Mouse (Mus musculus) midbrain, embryonic 11.5 days (tissue): ENCODE results near the gene Nfkbil1. TPM values are rescaled to one million over a fixed set of nuclear protein-coding genes. Genes with fewer than 3 reads are reported as not detected.
A peak's percentile ranks its signal among the peaks of the same experiment; 100 is the strongest.

ENCODE experiments used
- ATAC-seq: fragments of 200-750 bp; cut with Nextera tagmentation; 2 replicates; pipeline ENCODE4 v1.8.0; 2017; ENCODE audit warnings: moderate TSS enrichment, moderate library complexity; ENCODE audit not compliant: low FRiP score
- DNase-seq: peaks from one replicate; pipeline ENCODE4 v3.0.0; 2015; ENCODE audit warnings: low spot score; ENCODE audit errors: missing footprints
- H3K27ac ChIP-seq: fragments of 300-500 bp; sonication (generic); 2 replicates; pipeline ENCODE4 v1.5.1; 2014; ENCODE audit warnings: low read depth, low read length
- H3K27me3 ChIP-seq: fragments of 300-500 bp; sonication (generic); 2 replicates; pipeline ENCODE4 v1.6.1; 2014; ENCODE audit warnings: mild to moderate bottlenecking, low read length, moderate library complexity, mixed read lengths; ENCODE audit not compliant: control insufficient read depth, insufficient read depth
- H3K36me3 ChIP-seq: fragments of 300-500 bp; sonication (generic); 2 replicates; pipeline ENCODE4 v1.6.1; 2014; ENCODE audit warnings: mild to moderate bottlenecking, low read length, moderate library complexity, mixed read lengths; ENCODE audit not compliant: control insufficient read depth, insufficient read depth
- H3K4me1 ChIP-seq: fragments of 300-500 bp; sonication (generic); 2 replicates; pipeline ENCODE4 v1.6.1; 2014; ENCODE audit warnings: low read length; ENCODE audit not compliant: control insufficient read depth, insufficient read depth
- H3K4me2 ChIP-seq: fragments of 300-500 bp; sonication (generic); 2 replicates; pipeline ENCODE4 v1.6.1; 2014; ENCODE audit warnings: mild to moderate bottlenecking, moderate library complexity
- H3K4me3 ChIP-seq: fragments of 300-500 bp; sonication (generic); 2 replicates; pipeline ENCODE4 v1.5.1; 2014; ENCODE audit warnings: low read depth, low read length
- H3K9ac ChIP-seq: fragments of 300-500 bp; sonication (generic); 2 replicates; pipeline ENCODE4 v1.6.1; 2014; ENCODE audit warnings: low read length
- H3K9me3 ChIP-seq: fragments of 300-500 bp; sonication (generic); 2 replicates; pipeline ENCODE4 v1.6.1; 2016; ENCODE audit warnings: low read length; ENCODE audit not compliant: control insufficient read depth
- WGBS: fragments of 180-500 bp; shearing (Covaris S2); extraction: QIAGEN DNeasy Blood & Tissue Kit; methylation state at CpG from one replicate; pipeline ENCODE4 v1.1.7; 2014; 5-methylcytosine and 5-hydroxymethylcytosine counted together
- polyA plus RNA-seq: library from polyadenylated mRNA; unstranded; fragments of >200 nt; fragmentation: Nextera tagmentation; extraction: Ambion mirVana; gene quantifications from 2 replicates; pipeline ENCODE4 v1.2.1, GENCODE M21; 2014

Nfkbil1 gene
- polyA plus RNA-seq, 1 experiment from 2014 or later: 4.4 TPM

GRCm38 (mm10) chr17:35255704-35256103, 20.1 kb upstream of the Nfkbil1 start:
- Histone ChIP-seq H3K4me2 (no peak overlapping the region), H3K9ac (no peak overlapping the region), H3K36me3 (peaks cover 21% of the 10 kb centered on the region), H3K27ac (no peak overlapping the region), H3K4me3 (no peak overlapping the region), H3K4me1 (no peaks in the 10 kb centered on the region), H3K27me3 (no peaks in the 10 kb centered on the region), H3K9me3 (no peaks in the 10 kb centered on the region)
- ATAC-seq (no peak), DNase-seq (peak; percentile 83)
- WGBS: 70% methylated on average over 4 of the region's 4 CpGs

- H3K9ac ChIP-seq: no peak overlapping the region
- ATAC-seq: 0 out of 2 replicates have a peak, but pooled peaks have one; percentile 10
- DNase-seq: no peak
- WGBS: 71% methylated on average over 3 of the region's 3 CpGs
- no peak overlapping the region for H3K4me2 ChIP-seq
- H3K27me3 ChIP-seq: no peaks in the 10 kb centered on the region
- no peak overlapping the region for H3K4me3 ChIP-seq
- H3K4me1 ChIP-seq: no peaks in the 10 kb centered on the region
- no peak overlapping the region for H3K27ac ChIP-seq
- no peaks in the 10 kb centered on the region for H3K9me3 ChIP-seq
- H3K36me3 ChIP-seq: peaks cover 23% of the 10 kb centered on the region
Measured at GRCm38 (mm10) chr17:35255301-35255700, 19.7 kb upstream of the Nfkbil1 start.

GRCm38 (mm10) chr17:35254241-35255098, 18.9 kb upstream of the Nfkbil1 start:
- no peaks in the 10 kb centered on the region for H3K4me1 ChIP-seq
- no peak overlapping the region for H3K27ac ChIP-seq
- H3K27me3 ChIP-seq: no peaks in the 10 kb centered on the region
- H3K9ac ChIP-seq: no peak overlapping the region
- H3K9me3 ChIP-seq: no peaks in the 10 kb centered on the region
- peaks cover 29% of the 10 kb centered on the region for H3K36me3 ChIP-seq
- H3K4me3 ChIP-seq: no peak overlapping the region
- peak; percentile 93 for DNase-seq
- 56% methylated on average over 11 of the region's 11 CpGs for whole genome bisulfite sequencing
- H3K4me2 ChIP-seq: no peak overlapping the region
- peak; percentile 40 for ATAC-seq

DNA sequence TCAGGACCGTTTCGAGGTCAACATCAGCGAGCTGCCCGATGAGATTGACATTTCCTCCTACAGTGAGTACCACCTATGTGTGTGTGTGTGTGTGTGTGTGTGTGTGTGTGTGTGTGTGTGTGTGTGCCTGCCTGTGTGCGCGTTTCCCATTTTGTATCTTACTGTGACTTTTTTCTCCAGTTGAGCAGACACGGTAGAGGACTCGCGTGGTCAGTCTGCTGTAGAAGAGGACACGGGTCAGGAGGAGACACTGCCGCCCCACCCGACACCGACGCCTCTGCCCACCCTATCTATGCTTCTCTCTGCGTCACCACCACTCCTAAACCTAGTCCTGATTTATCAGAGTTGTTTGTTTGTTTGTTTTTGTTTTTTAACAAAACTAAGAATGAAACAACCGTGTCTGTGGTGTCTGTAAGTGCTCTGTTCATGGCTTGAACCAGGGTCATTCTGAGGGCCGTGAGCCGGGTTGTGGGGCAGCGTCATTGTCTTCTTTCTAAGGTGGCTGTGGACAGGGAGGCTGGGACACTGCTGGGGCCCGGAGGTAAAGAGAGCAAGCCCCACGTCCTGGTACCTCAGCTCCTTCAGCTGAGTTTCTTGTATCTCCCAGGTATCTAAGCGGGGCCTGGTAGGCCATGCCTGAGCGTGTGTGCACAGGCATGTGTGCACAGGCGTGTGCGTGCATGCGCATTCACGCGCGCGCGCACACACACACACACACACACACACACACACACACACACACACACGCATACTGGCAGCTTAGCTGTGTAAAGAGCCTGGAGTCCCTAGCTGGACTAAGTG, 17.9 kb upstream of the Nfkbil1 start:
- Histone ChIP-seq H3K4me1 (no peaks in the 10 kb centered on the region), H3K9me3 (no peaks in the 10 kb centered on the region), H3K27ac (no peak overlapping the region; the same call in 1 of the 2 replicates), H3K27me3 (no peaks in the 10 kb centered on the region), H3K9ac (no peak overlapping the region), H3K36me3 (peaks cover 37% of the 10 kb centered on the region), H3K4me3 (no peak overlapping the region), H3K4me2 (no peak overlapping the region)
- DNase-seq (peak; percentile 81), ATAC-seq (peak; percentile 7; the same call in 1 of the 2 replicates)
- 89% methylated on average over 32 of the region's 32 CpGs for WGBS

- no peak overlapping the region for H3K27ac ChIP-seq
- H3K36me3 ChIP-seq: peaks cover 38% of the 10 kb centered on the region
- no peak overlapping the region for H3K9ac ChIP-seq
- DNase-seq (peak; percentile 86), ATAC-seq (no peak)
- no peaks in the 10 kb centered on the region for H3K4me1 ChIP-seq
- no peaks in the 10 kb centered on the region for H3K9me3 ChIP-seq
- no peaks in the 10 kb centered on the region for H3K27me3 ChIP-seq
- H3K4me2 ChIP-seq: no peak overlapping the region
- 90% methylated on average over 18 of the region's 18 CpGs for WGBS
- H3K4me3 ChIP-seq: no peak overlapping the region
Measured at GRCm38 (mm10) chr17:35252619-35253292, 17.2 kb upstream of the Nfkbil1 start.

- H3K27ac ChIP-seq: no peak overlapping the region
- H3K9ac ChIP-seq: no peak overlapping the region
- H3K36me3 ChIP-seq: peaks cover 45% of the 10 kb centered on the region
- H3K4me2 ChIP-seq: no peak overlapping the region
- H3K4me3 ChIP-seq: no peak overlapping the region
- whole genome bisulfite sequencing: 88% methylated on average over 5 of the region's 5 CpGs
- H3K4me1 ChIP-seq: no peaks in the 10 kb centered on the region
- peak; percentile 84 for DNase-seq
- no peaks in the 10 kb centered on the region for H3K27me3 ChIP-seq
- ATAC-seq: no peak
- H3K9me3 ChIP-seq: no peaks in the 10 kb centered on the region
Measured at GRCm38 (mm10) chr17:35251981-35252380, 16.4 kb upstream of the Nfkbil1 start.

DNA sequence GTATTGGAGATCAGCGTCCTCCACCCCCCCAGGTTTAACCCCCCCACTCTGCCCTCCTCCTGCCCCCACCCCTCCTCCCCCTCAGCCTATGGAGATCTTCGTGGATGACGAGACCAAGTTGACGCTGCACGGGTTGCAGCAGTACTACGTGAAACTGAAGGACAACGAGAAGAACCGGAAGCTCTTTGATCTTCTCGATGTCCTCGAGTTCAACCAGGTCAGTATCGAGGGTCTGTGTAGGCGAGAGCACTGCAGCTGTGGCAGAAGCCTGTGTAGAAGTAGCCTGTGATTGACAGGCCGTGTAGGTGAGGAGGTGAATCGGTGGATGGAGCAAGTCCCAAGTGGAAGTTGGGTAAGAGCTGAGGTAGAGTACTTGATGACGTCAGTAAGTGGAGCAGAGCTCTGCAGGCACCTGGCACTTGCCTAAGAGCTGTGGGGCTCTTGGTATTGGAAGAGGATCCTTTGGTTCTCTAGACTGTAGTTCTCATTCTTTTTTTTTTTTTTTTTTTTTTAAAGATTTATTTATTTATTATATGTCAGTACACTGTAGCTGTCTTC, 15.6 kb upstream of the Nfkbil1 start:
- Histone ChIP-seq H3K9me3 (no peaks in the 10 kb centered on the region), H3K4me3 (no peak overlapping the region), H3K27me3 (no peaks in the 10 kb centered on the region), H3K9ac (no peak overlapping the region), H3K4me1 (no peaks in the 10 kb centered on the region), H3K4me2 (no peak overlapping the region), H3K27ac (no peak overlapping the region), H3K36me3 (peaks cover 53% of the 10 kb centered on the region)
- DNase-seq (peak; percentile 80), ATAC-seq (no peak)
- WGBS: 85% methylated on average over 15 of the region's 15 CpGs

GRCm38 (mm10) chr17:35250348-35251120, 14.9 kb upstream of the Nfkbil1 start:
- ATAC-seq (no peak), DNase-seq (peak; percentile 75)
- 98% methylated on average over 3 of the region's 3 CpGs for WGBS
- Histone ChIP-seq H3K27ac (no peak overlapping the region), H3K27me3 (no peaks in the 10 kb centered on the region), H3K4me1 (0 out of 2 replicates have a peak, but pooled peaks cover 4% of the 10 kb centered on the region), H3K36me3 (peaks cover 56% of the 10 kb centered on the region), H3K9ac (no peak overlapping the region), H3K4me3 (no peak overlapping the region), H3K4me2 (no peak overlapping the region), H3K9me3 (no peaks in the 10 kb centered on the region)
